In the genomic region with DNA sequence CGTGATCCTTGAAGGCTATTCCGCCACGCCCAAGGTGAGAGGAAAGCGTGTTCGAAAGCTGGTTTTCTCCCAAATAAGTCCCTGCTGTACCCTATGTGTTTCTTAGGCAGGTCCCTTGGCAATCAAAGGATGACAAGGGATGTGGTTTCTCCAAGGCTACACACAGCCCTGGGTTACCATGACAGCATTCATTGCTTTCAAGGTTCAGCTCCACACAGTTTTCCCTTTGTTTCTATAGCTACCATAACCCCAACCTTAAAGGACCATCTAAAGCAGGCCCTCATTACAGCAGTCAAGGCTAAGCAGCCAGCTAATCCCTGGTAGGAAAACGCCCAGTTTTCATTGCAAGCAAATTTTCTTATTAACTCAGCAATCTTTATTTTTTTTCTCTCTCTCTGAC, we compare ENCODE assay signal across 18 mouse cellular contexts.
"Had no signal": no experiment of that assay in that cellular context is flagged by ENCODE, and none has a peak within 500 bp of the region (broad histone marks: within the 10 kb centered on the region; RNA-seq: fewer than 3 reads in every experiment).

No protein-coding gene starts in this region.

- H3K27me3 ChIP-seq: kidney, embryonic 15.5 days; limb, embryonic 13.5 days; liver, embryonic 12.5 days; liver, embryonic 15.5 days; lung, embryonic 15.5 days; megakaryocyte, embryonic 14.5 days; midbrain, embryonic 13.5 days had no signal

- H3K9ac ChIP-seq: kidney, embryonic 15.5 days; limb, embryonic 13.5 days; liver, embryonic 12.5 days; liver, embryonic 15.5 days; lung, embryonic 15.5 days; midbrain, embryonic 13.5 days had no signal

- H3K27ac ChIP-seq: kidney, embryonic 15.5 days; limb, embryonic 10.5 days; limb, embryonic 13.5 days; liver, embryonic 12.5 days; liver, embryonic 15.5 days; lung, embryonic 15.5 days; midbrain, embryonic 10.5 days; midbrain, embryonic 13.5 days had no signal

- H3K4me3 ChIP-seq: kidney, embryonic 15.5 days; limb, embryonic 10.5 days; limb, embryonic 13.5 days; liver, embryonic 12.5 days; liver, embryonic 15.5 days; lung, embryonic 15.5 days; megakaryocyte, embryonic 14.5 days; midbrain, embryonic 10.5 days; midbrain, embryonic 13.5 days had no signal

- H3K9me3 ChIP-seq: kidney, embryonic 15.5 days; limb, embryonic 10.5 days; limb, embryonic 13.5 days; liver, embryonic 12.5 days; liver, embryonic 15.5 days; lung, embryonic 15.5 days; midbrain, embryonic 10.5 days; midbrain, embryonic 13.5 days had no signal

- H3K4me2 ChIP-seq: kidney, embryonic 15.5 days; limb, embryonic 13.5 days; liver, embryonic 12.5 days; liver, embryonic 15.5 days; lung, embryonic 15.5 days; midbrain, embryonic 13.5 days had no signal

- DNase-seq: kidney, adult 8-10 months; kidney, postnatal 14 days; kidney, postnatal 4 days; liver; lung, adult 18-20 months; lung, postnatal 10 days; lung, postnatal 36 days; thymus, adult 18-20 months; thymus, postnatal 36 days had no signal

- ATAC-seq: liver, embryonic 12.5 days; midbrain, embryonic 13.5 days had no signal

- H3K36me3 ChIP-seq: kidney, embryonic 15.5 days; limb, embryonic 10.5 days; limb, embryonic 13.5 days; liver, embryonic 12.5 days; liver, embryonic 15.5 days; lung, embryonic 15.5 days; midbrain, embryonic 10.5 days; midbrain, embryonic 13.5 days had no signal

- H3K4me1 ChIP-seq: kidney, embryonic 15.5 days; limb, embryonic 10.5 days; limb, embryonic 13.5 days; liver, embryonic 12.5 days; liver, embryonic 15.5 days; lung, embryonic 15.5 days; megakaryocyte, embryonic 14.5 days; midbrain, embryonic 13.5 days had no signal
